12 mouse cellular contexts compared by ENCODE assay signal in genomic region chr7:136058751-136059681, GRCm38 (mm10).
DNase-seq lines count a peak whose midpoint lies in the region; ATAC-seq lines count a peak whose summit lies in the region.
"Had no signal": no experiment of that assay in that cellular context is flagged by ENCODE, and none has a peak within 500 bp of the region (broad histone marks: within the 10 kb centered on the region; RNA-seq: fewer than 3 reads in every experiment).

No protein-coding gene starts in this region.

- no peak for DNase-seq in heart, adult 8-10 months (ENCODE audit: low spot score)
- DNase-seq in midbrain, embryonic 11.5 days (ENCODE audit: low spot score, missing footprints): peak; percentile 89
- no peak for DNase-seq in forebrain, embryonic 11.5 days (ENCODE audit: low spot score)
- no peak for DNase-seq in ovary, adult 18-20 months (ENCODE audit: low spot score)
- DNase-seq: adrenal gland, adult 8-10 months; thymus, adult 18-20 months had no signal

- WGBS in heart, embryonic 13.5 days: 57% methylated on average over 14 of the region's 14 CpGs
- 72% methylated on average over 14 of the region's 14 CpGs for WGBS in midbrain, embryonic 11.5 days
- WGBS in midbrain, embryonic 15.5 days: 67% methylated on average over 14 of the region's 14 CpGs
- 62% methylated on average over 14 of the region's 14 CpGs for WGBS in hindbrain, embryonic 15.5 days
- 52% methylated on average over 14 of the region's 14 CpGs for WGBS in stomach, embryonic 16.5 days
- WGBS in forebrain, embryonic 11.5 days: 76% methylated on average over 14 of the region's 14 CpGs

- ATAC-seq in heart, embryonic 13.5 days (ENCODE audit: extremely low read depth, insufficient number of reproducible peaks, low FRiP score, low TSS enrichment): peak; percentile 46; the same call in 1 of the 2 replicates
- no peak for ATAC-seq in midbrain, embryonic 11.5 days (ENCODE audit: low FRiP score)
- ATAC-seq in midbrain, embryonic 15.5 days (replicated peaks): no peak
- ATAC-seq in hindbrain, embryonic 15.5 days (ENCODE audit: low FRiP score, low read depth): no peak
- no peak for ATAC-seq in stomach, embryonic 16.5 days (ENCODE audit: insufficient read depth, low FRiP score)
- no peak for ATAC-seq in forebrain, embryonic 11.5 days (replicated peaks; ENCODE audit: low FRiP score)
- ATAC-seq: forebrain, embryonic 15.5 days; liver, embryonic 12.5 days had no signal

- no peaks in the 10 kb centered on the region for H3K9me3 ChIP-seq in heart, embryonic 13.5 days
- no peaks in the 10 kb centered on the region for H3K9me3 ChIP-seq in midbrain, embryonic 11.5 days (ENCODE audit: control insufficient read depth, low read length)
- H3K9me3 ChIP-seq in midbrain, embryonic 15.5 days: no peaks in the 10 kb centered on the region
- H3K9me3 ChIP-seq in hindbrain, embryonic 15.5 days: no peaks in the 10 kb centered on the region
- H3K9me3 ChIP-seq in stomach, embryonic 16.5 days (replicated peaks; ENCODE audit: control insufficient read depth, low read length): no peaks in the 10 kb centered on the region
- no peaks in the 10 kb centered on the region for H3K9me3 ChIP-seq in forebrain, embryonic 11.5 days (ENCODE audit: control insufficient read depth, low read length)
- H3K9me3 ChIP-seq: forebrain, embryonic 15.5 days; liver, embryonic 12.5 days had no signal

- no peaks in the 10 kb centered on the region for H3K27me3 ChIP-seq in heart, embryonic 13.5 days (replicated peaks)
- no peaks in the 10 kb centered on the region for H3K27me3 ChIP-seq in midbrain, embryonic 11.5 days (ENCODE audit: control insufficient read depth, insufficient read depth, low read length)
- H3K27me3 ChIP-seq in midbrain, embryonic 15.5 days (replicated peaks): no peaks in the 10 kb centered on the region
- H3K27me3 ChIP-seq in hindbrain, embryonic 15.5 days: 0 out of 2 replicates have a peak, but pooled peaks cover 2% of the 10 kb centered on the region
- H3K27me3 ChIP-seq in stomach, embryonic 16.5 days (ENCODE audit: control insufficient read depth, insufficient read depth, low read length): no peaks in the 10 kb centered on the region; the same call in 1 of the 2 replicates
- H3K27me3 ChIP-seq in forebrain, embryonic 11.5 days (ENCODE audit: control insufficient read depth, insufficient read depth, low read length): no peaks in the 10 kb centered on the region
- H3K27me3 ChIP-seq: liver, embryonic 12.5 days had no signal

- H3K9ac ChIP-seq in heart, embryonic 13.5 days: no peak overlapping the region
- H3K9ac ChIP-seq in midbrain, embryonic 11.5 days (ENCODE audit: low read length): no peak overlapping the region
- H3K9ac ChIP-seq in midbrain, embryonic 15.5 days: no peak overlapping the region
- no peak overlapping the region for H3K9ac ChIP-seq in hindbrain, embryonic 15.5 days
- H3K9ac ChIP-seq in stomach, embryonic 16.5 days (ENCODE audit: low read length): no peak overlapping the region
- H3K9ac ChIP-seq in forebrain, embryonic 11.5 days (ENCODE audit: low read length): no peak overlapping the region
- H3K9ac ChIP-seq: forebrain, embryonic 15.5 days; liver, embryonic 12.5 days had no signal

- no peak overlapping the region for H3K4me2 ChIP-seq in heart, embryonic 13.5 days
- H3K4me2 ChIP-seq in midbrain, embryonic 11.5 days: no peak overlapping the region
- H3K4me2 ChIP-seq in midbrain, embryonic 15.5 days: no peak overlapping the region
- H3K4me2 ChIP-seq in hindbrain, embryonic 15.5 days: no peak overlapping the region
- no peak overlapping the region for H3K4me2 ChIP-seq in stomach, embryonic 16.5 days (ENCODE audit: low read depth, low read length)
- no peak overlapping the region for H3K4me2 ChIP-seq in forebrain, embryonic 11.5 days (ENCODE audit: low read depth, low read length, severe bottlenecking)
- H3K4me2 ChIP-seq: forebrain, embryonic 15.5 days; liver, embryonic 12.5 days had no signal

- H3K36me3 ChIP-seq in heart, embryonic 13.5 days: no peaks in the 10 kb centered on the region
- no peaks in the 10 kb centered on the region for H3K36me3 ChIP-seq in midbrain, embryonic 11.5 days (ENCODE audit: control insufficient read depth, insufficient read depth, low read length)
- H3K36me3 ChIP-seq in midbrain, embryonic 15.5 days (replicated peaks): no peaks in the 10 kb centered on the region
- H3K36me3 ChIP-seq in hindbrain, embryonic 15.5 days: no peaks in the 10 kb centered on the region
- H3K36me3 ChIP-seq in stomach, embryonic 16.5 days (ENCODE audit: control insufficient read depth, insufficient read depth, low read length): no peaks in the 10 kb centered on the region
- no peaks in the 10 kb centered on the region for H3K36me3 ChIP-seq in forebrain, embryonic 11.5 days (ENCODE audit: control insufficient read depth, insufficient read depth, low read length)
- H3K36me3 ChIP-seq: forebrain, embryonic 15.5 days; liver, embryonic 12.5 days had no signal

- H3K27ac ChIP-seq in heart, embryonic 13.5 days (replicated peaks): peak overlapping the region; percentile 13; the same call in 1 of the 2 replicates
- H3K27ac ChIP-seq in midbrain, embryonic 11.5 days (ENCODE audit: low read depth, low read length): no peak overlapping the region
- H3K27ac ChIP-seq in midbrain, embryonic 15.5 days: no peak overlapping the region; the same call in 1 of the 2 replicates
- peak overlapping the region; percentile 63 for H3K27ac ChIP-seq in hindbrain, embryonic 15.5 days (replicated peaks)
- H3K27ac ChIP-seq in stomach, embryonic 16.5 days (ENCODE audit: low read length): 0 out of 2 replicates have a peak overlapping the region, but pooled peaks have one; percentile 25
- H3K27ac ChIP-seq in forebrain, embryonic 11.5 days (ENCODE audit: low read depth, low read length): no peak overlapping the region
- H3K27ac ChIP-seq: forebrain, embryonic 15.5 days; liver, embryonic 12.5 days had no signal

- peaks cover 33% of the 10 kb centered on the region for H3K4me1 ChIP-seq in heart, embryonic 13.5 days
- peaks cover 12% of the 10 kb centered on the region for H3K4me1 ChIP-seq in midbrain, embryonic 11.5 days (ENCODE audit: control insufficient read depth, insufficient read depth, low read length)
- H3K4me1 ChIP-seq in midbrain, embryonic 15.5 days: peaks cover 14% of the 10 kb centered on the region
- H3K4me1 ChIP-seq in hindbrain, embryonic 15.5 days (replicated peaks): peaks cover 31% of the 10 kb centered on the region
- H3K4me1 ChIP-seq in stomach, embryonic 16.5 days (ENCODE audit: control insufficient read depth, insufficient read depth, low read length): peaks cover 16% of the 10 kb centered on the region
- peaks cover 3% of the 10 kb centered on the region; the same call in 1 of the 2 replicates for H3K4me1 ChIP-seq in forebrain, embryonic 11.5 days (replicated peaks; ENCODE audit: control insufficient read depth, insufficient read depth, low read length)
- H3K4me1 ChIP-seq: liver, embryonic 12.5 days had no signal

- H3K4me3 ChIP-seq in heart, embryonic 13.5 days: no peak overlapping the region
- no peak overlapping the region for H3K4me3 ChIP-seq in midbrain, embryonic 11.5 days (ENCODE audit: low read depth, low read length)
- no peak overlapping the region for H3K4me3 ChIP-seq in midbrain, embryonic 15.5 days
- no peak overlapping the region for H3K4me3 ChIP-seq in hindbrain, embryonic 15.5 days
- H3K4me3 ChIP-seq in stomach, embryonic 16.5 days (replicated peaks; ENCODE audit: low read length): no peak overlapping the region
- H3K4me3 ChIP-seq in forebrain, embryonic 11.5 days (ENCODE audit: low read depth, low read length): no peak overlapping the region
- H3K4me3 ChIP-seq: forebrain, embryonic 15.5 days; liver, embryonic 12.5 days had no signal

Comparison
In these comparisons a context has a peak if more than half of its experiments do, and no peak if none do; other contexts are left out.
1. H3K27ac ChIP-seq: peak in heart, embryonic 13.5 days (single experiment), hindbrain, embryonic 15.5 days (single experiment) and stomach, embryonic 16.5 days (single experiment); none in midbrain, embryonic 11.5 days (single experiment), midbrain, embryonic 15.5 days (single experiment) and forebrain, embryonic 11.5 days (single experiment).